Mouse (Mus musculus) ES-E14 (cell line): Measurements from ENCODE around the gene Panx3. TPM values are rescaled to one million over a fixed set of nuclear protein-coding genes. Genes with fewer than 3 reads are reported as not detected.

ENCODE experiments used
- DNase-seq: peaks from one replicate; pipeline ENCODE4 v3.0.0-alpha.2; 2013; ENCODE audit warnings: low read depth, low spot score
- H3K27ac ChIP-seq: 2 replicates; pipeline ENCODE4 v1.5.1; 2012; ENCODE audit warnings: low read depth, mild to moderate bottlenecking, low read length, moderate library complexity, mixed read lengths; ENCODE audit not compliant: poor library complexity, insufficient read depth, severe bottlenecking
- H3K36me3 ChIP-seq: 2 replicates; pipeline ENCODE4 v1.6.1; 2012; ENCODE audit warnings: mild to moderate bottlenecking, low read length, moderate library complexity, mixed read lengths; ENCODE audit not compliant: control insufficient read depth, poor library complexity, insufficient read depth, severe bottlenecking
- H3K4me1 ChIP-seq, 2 experiments: fragments of 150-350 bp in 1 of 2; sonication (generic) in 1 of 2; 2 replicates each; pipeline ENCODE4 v1.6.1; 2012; ENCODE audit warnings: low read length in 2 of 2, mild to moderate bottlenecking in 1 of 2, mixed read lengths in 1 of 2; ENCODE audit not compliant: control insufficient read depth in 2 of 2, insufficient read depth in 2 of 2, poor library complexity in 1 of 2
- H3K4me3 ChIP-seq, 2 experiments: fragments of 150-350 bp in 1 of 2; sonication (generic) in 1 of 2; 2 replicates each; pipeline ENCODE4 v1.5.1; 2012; ENCODE audit warnings: low read length in 2 of 2, low read depth in 1 of 2, mild to moderate bottlenecking in 1 of 2, mixed read lengths in 1 of 2; ENCODE audit not compliant: insufficient read depth in 1 of 2, poor library complexity in 1 of 2, severe bottlenecking in 1 of 2
- H3K9ac ChIP-seq: 2 replicates; pipeline ENCODE4 v1.6.1; 2012; ENCODE audit warnings: low read depth, mild to moderate bottlenecking, low read length, mixed read lengths; ENCODE audit not compliant: poor library complexity, insufficient read depth, severe bottlenecking
- H3K9me3 ChIP-seq: fragments of 150-350 bp; sonication (generic); 2 replicates; pipeline ENCODE4 v1.6.1; 2012; ENCODE audit warnings: low read depth, mild to moderate bottlenecking, low read length; ENCODE audit not compliant: control insufficient read depth, insufficient read depth
- CHD2 ChIP-seq: IDR thresholded peaks from 2 replicates; pipeline ENCODE4 v1.6.1; 2014; ENCODE audit warnings: mild to moderate bottlenecking, low read depth, low read length, inconsistent platforms
- HCFC1 ChIP-seq: IDR thresholded peaks from 2 replicates; pipeline ENCODE4 v1.6.1; 2012; ENCODE audit warnings: low read length, inconsistent platforms, borderline replicate concordance; ENCODE audit not compliant: insufficient read depth
- MAFK ChIP-seq: IDR thresholded peaks from 2 replicates; pipeline ENCODE4 v1.6.1; 2014; ENCODE audit warnings: mild to moderate bottlenecking, low read depth, low read length, inconsistent platforms; ENCODE audit not compliant: insufficient read depth
- ZC3H11A ChIP-seq: IDR thresholded peaks from 2 replicates; pipeline ENCODE4 v1.6.1; 2012; ENCODE audit warnings: low read depth, mild to moderate bottlenecking, inconsistent platforms, low read length, borderline replicate concordance
- ZNF384 ChIP-seq: IDR thresholded peaks from 2 replicates; pipeline ENCODE4 v1.6.1; 2012; ENCODE audit warnings: low read depth, low read length, inconsistent platforms
- in situ Hi-C, 2 experiments: fragments of 600-800 bp; cut with MboI; formaldehyde crosslinking; loops; one replicate each; pipeline ENCODE4 v1.15.1; 2025; ENCODE audit warnings: low sequenced_read_pairs in 2 of 2, inconsistent platforms in 1 of 2; ENCODE audit not compliant: unreplicated experiment in 2 of 2
- total RNA-seq: library from RNA; depleted of rRNA; stranded (reverse); fragments of 300-350 nt; gene quantifications from 2 replicates; pipeline ENCODE4 v1.2.3, GENCODE M21; 2012

The Panx3 gene
- total RNA-seq, 1 experiment = 0.13 TPM

GRCm38 (mm10) chr9:37687288-37687940, 18.4 kb upstream of the Panx3 start:
- no peaks in the 10 kb centered on the region for H3K36me3 ChIP-seq
- no peaks in the 10 kb centered on the region for H3K4me1 ChIP-seq
- in situ Hi-C loops = loop anchor here in 1 of 2 experiments (5.0 kb wide), 1 partner anchor 245 kb away; no protein-coding TSS in a partner anchor

GRCm38 (mm10) chr9:37681123-37681522, 12.1 kb upstream of the Panx3 start:
- in situ Hi-C loops = no loop called here
- no peak overlapping the region for H3K27ac ChIP-seq
- H3K9me3 ChIP-seq = no peaks in the 10 kb centered on the region
- TF ChIP-seq MAFK = no peak
- TF ChIP-seq HCFC1 = no peak
- TF ChIP-seq ZC3H11A = no peak
- TF ChIP-seq CHD2 = no peak
- TF ChIP-seq ZNF384 = no peak
- no peak overlapping the region for H3K9ac ChIP-seq
- H3K4me3 ChIP-seq = no peak overlapping the region
- no peaks in the 10 kb centered on the region for H3K36me3 ChIP-seq
- H3K4me1 ChIP-seq = no peaks in the 10 kb centered on the region
- DNase-seq = no peak

More at GRCm38 (mm10) chr9:37687288-37687940, 18.4 kb upstream of the Panx3 start:
- Histone ChIP-seq H3K9ac (no peak overlapping the region), H3K4me3 (no peak overlapping the region), H3K27ac (no peak overlapping the region), H3K9me3 (no peaks in the 10 kb centered on the region)
- TF ChIP-seq ZC3H11A (no peak), CHD2 (no peak), HCFC1 (no peak), MAFK (no peak), ZNF384 (no peak)
- no peak for DNase-seq

- Histone ChIP-seq H3K4me1 (no peaks in the 10 kb centered on the region), H3K9ac (no peak overlapping the region), H3K4me3 (no peak overlapping the region), H3K36me3 (no peaks in the 10 kb centered on the region), H3K9me3 (no peaks in the 10 kb centered on the region), H3K27ac (no peak overlapping the region)
- TF ChIP-seq HCFC1 = no peak
- no peak for TF ChIP-seq ZC3H11A
- no peak for TF ChIP-seq CHD2
- TF ChIP-seq ZNF384 = no peak
- no peak for TF ChIP-seq MAFK
- in situ Hi-C loops = no loop called here
- DNase-seq = no peak
Measured at GRCm38 (mm10) chr9:37675287-37675686, 6.3 kb upstream of the Panx3 start.

- H3K9me3 ChIP-seq = no peaks in the 10 kb centered on the region
- DNase-seq = no peak
- no peak overlapping the region for H3K4me3 ChIP-seq
- H3K36me3 ChIP-seq = no peaks in the 10 kb centered on the region
- in situ Hi-C loops = no loop called here
- no peak overlapping the region for H3K27ac ChIP-seq
- TF ChIP-seq MAFK = no peak
- no peak for TF ChIP-seq HCFC1
- no peak for TF ChIP-seq CHD2
- no peak for TF ChIP-seq ZNF384
- no peak for TF ChIP-seq ZC3H11A
- H3K4me1 ChIP-seq = no peaks in the 10 kb centered on the region
- no peak overlapping the region for H3K9ac ChIP-seq
Measured at GRCm38 (mm10) chr9:37670261-37670660, 1.2 kb upstream of the Panx3 start.

- no peaks in the 10 kb centered on the region for H3K36me3 ChIP-seq
- no peak overlapping the region for H3K4me3 ChIP-seq
- no peaks in the 10 kb centered on the region for H3K4me1 ChIP-seq
- no peak for DNase-seq
- no peak overlapping the region for H3K27ac ChIP-seq
- H3K9ac ChIP-seq = no peak overlapping the region
- in situ Hi-C loops = no loop called here
- no peaks in the 10 kb centered on the region for H3K9me3 ChIP-seq
- TF ChIP-seq HCFC1 (no peak), ZC3H11A (no peak), ZNF384 (no peak), MAFK (no peak), CHD2 (no peak)
Measured at GRCm38 (mm10) chr9:37669678-37670077, 643 bp upstream of the Panx3 start.
